Mouse (Mus musculus): ENCODE data around the gene Nod1. TPM values are rescaled to one million over a fixed set of nuclear protein-coding genes. Genes with fewer than 3 reads are reported as not detected.

Nod1 gene
- polyA plus RNA-seq (2017; shearing (Covaris generic)): 65.6 TPM

GRCm38 (mm10) chr6:54972111-54972928 lies at the start of gene Nod1:
Gene Nod1 (minus strand): TSS chr6:54972612.

GRCm38 (mm10) chr6:54992734-54993260 lies 20.4 kb upstream of the Nod1 start, which contains the start of gene Ggct:
Gene Ggct (minus strand): TSS chr6:54992950.

Other genes starting within 250 kb of the Nod1 start
- gene Znrf2, start 155.7 kb downstream of the Nod1 start, polyA plus RNA-seq (2017; shearing (Covaris generic)): 14.7 TPM
- 31.6 TPM for gene Ggct, start 20.3 kb upstream of the Nod1 start, polyA plus RNA-seq (2017; shearing (Covaris generic))
- gene Gars, start 65.4 kb upstream of the Nod1 start, polyA plus RNA-seq (2017; shearing (Covaris generic)): 26.7 TPM
- 0.13 TPM for gene Crhr2, start 160.4 kb upstream of the Nod1 start, polyA plus RNA-seq (2017; shearing (Covaris generic))
- gene Inmt, start 202.4 kb upstream of the Nod1 start, polyA plus RNA-seq (2017; shearing (Covaris generic)): not detected
- 0.18 TPM for gene Mindy4, start 230.8 kb upstream of the Nod1 start, polyA plus RNA-seq (2017; shearing (Covaris generic))